Mouse (Mus musculus) forebrain, embryonic 16.5 days (tissue): ENCODE results near the gene Rtn4. TPM values are rescaled to one million over a fixed set of nuclear protein-coding genes. Genes with fewer than 3 reads are reported as not detected.
"Not testable (repeated sequence)": the region's sequence is repeated elsewhere in the genome, so short reads cannot be mapped to it uniquely, and the experiment has no call there.

Source experiments
- ATAC-seq: fragments of 200-750 bp; cut with Nextera tagmentation; 2 replicates; pipeline ENCODE4 v1.8.0; 2017; ENCODE audit warnings: mild to moderate bottlenecking, moderate library complexity
- H3K27ac ChIP-seq: fragments of 300-500 bp; sonication (generic); 2 replicates; pipeline ENCODE4 v1.5.1; 2014; ENCODE audit warnings: low read length, control low read depth
- H3K27me3 ChIP-seq: fragments of 300-500 bp; sonication (generic); replicated peaks from 2 replicates; pipeline ENCODE4 v1.6.1; 2014; ENCODE audit warnings: low read length; ENCODE audit not compliant: control insufficient read depth, insufficient read depth
- H3K36me3 ChIP-seq: fragments of 300-500 bp; sonication (generic); 2 replicates; pipeline ENCODE4 v1.6.1; 2014; ENCODE audit not compliant: control insufficient read depth, insufficient read depth
- H3K4me1 ChIP-seq: fragments of 300-500 bp; sonication (generic); replicated peaks from 2 replicates; pipeline ENCODE4 v1.6.1; 2014; ENCODE audit warnings: low read length; ENCODE audit not compliant: control insufficient read depth, insufficient read depth
- H3K4me2 ChIP-seq: fragments of 300-500 bp; sonication (generic); 2 replicates; pipeline ENCODE4 v1.6.1; 2014; ENCODE audit warnings: mild to moderate bottlenecking, low read length, control low read depth
- H3K4me3 ChIP-seq: fragments of 300-500 bp; sonication (generic); replicated peaks from 2 replicates; pipeline ENCODE4 v1.5.1; 2014; ENCODE audit warnings: mild to moderate bottlenecking, low read length, control low read depth
- H3K9ac ChIP-seq: fragments of 300-500 bp; sonication (generic); replicated peaks from 2 replicates; pipeline ENCODE4 v1.6.1; 2014; ENCODE audit warnings: low read depth, low read length, control low read depth
- H3K9me3 ChIP-seq: fragments of 300-500 bp; sonication (generic); 2 replicates; pipeline ENCODE4 v1.6.1; 2016; ENCODE audit warnings: low read length; ENCODE audit not compliant: control insufficient read depth
- WGBS: fragments of 180-500 bp; shearing (Covaris S2); extraction: QIAGEN DNeasy Blood & Tissue Kit; methylation state at CpG from one replicate; pipeline ENCODE4 v1.1.7; 2014; 5-methylcytosine and 5-hydroxymethylcytosine counted together
- polyA plus RNA-seq: library from polyadenylated mRNA; unstranded; fragments of >200 nt; fragmentation: Nextera tagmentation; extraction: Ambion mirVana; gene quantifications from 2 replicates; pipeline ENCODE4 v1.2.1, GENCODE M21; 2015

Gene Rtn4
- polyA plus RNA-seq = 131 and 134 TPM in 2 replicates

- Histone ChIP-seq H3K4me2 (peak within 1 kb of the TSS; percentile 82), H3K4me1 (peaks cover 12% of the 10 kb centered on the region), H3K27ac (peak within 1 kb of the TSS; percentile 99), H3K27me3 (no peaks in the 10 kb centered on the region), H3K9me3 (no peaks in the 10 kb centered on the region), H3K4me3 (peak within 1 kb of the TSS; percentile 98), H3K9ac (peak within 1 kb of the TSS; percentile 100), H3K36me3 (no peaks in the 10 kb centered on the region)
- peak; percentile 96 for ATAC-seq
- WGBS = under 1% methylated on average over 43 of the region's 43 CpGs
Observed at GRCm38 (mm10) chr11:29692683-29693272, at the start of gene Rtn4. TSS of gene Rtn4 (plus strand) at chr11:29692947.

- Histone ChIP-seq H3K27me3 (no peaks in the 10 kb centered on the region), H3K4me2 (no peak overlapping the region), H3K4me3 (no peak overlapping the region), H3K36me3 (no peaks in the 10 kb centered on the region), H3K9me3 (no peaks in the 10 kb centered on the region), H3K27ac (no peak overlapping the region), H3K4me1 (no peaks in the 10 kb centered on the region), H3K9ac (no peak overlapping the region)
- ATAC-seq = no peak
- WGBS = 95% methylated on average over 1 of the region's 1 CpGs
Observed at GRCm38 (mm10) chr11:29644421-29644820, 48.3 kb upstream of the Rtn4 start.

- no peak overlapping the region for H3K9ac ChIP-seq
- H3K4me2 ChIP-seq = no peak overlapping the region
- no peaks in the 10 kb centered on the region for H3K27me3 ChIP-seq
- no peak overlapping the region for H3K4me3 ChIP-seq
- no peaks in the 10 kb centered on the region for H3K9me3 ChIP-seq
- H3K36me3 ChIP-seq = no peaks in the 10 kb centered on the region
- H3K27ac ChIP-seq = no peak overlapping the region
- H3K4me1 ChIP-seq = no peaks in the 10 kb centered on the region
- ATAC-seq = no peak
- WGBS = 82% methylated on average over 5 of the region's 5 CpGs
Observed at GRCm38 (mm10) chr11:29645411-29646066, 47.2 kb upstream of the Rtn4 start.

- no peak overlapping the region for H3K9ac ChIP-seq
- H3K4me3 ChIP-seq = no peak overlapping the region
- ATAC-seq = no peak
- no peak overlapping the region for H3K27ac ChIP-seq
- no peaks in the 10 kb centered on the region for H3K36me3 ChIP-seq
- no peaks in the 10 kb centered on the region for H3K9me3 ChIP-seq
- 60% methylated on average over 6 of the region's 6 CpGs for WGBS
- H3K27me3 ChIP-seq = no peaks in the 10 kb centered on the region
- no peaks in the 10 kb centered on the region for H3K4me1 ChIP-seq
- H3K4me2 ChIP-seq = no peak overlapping the region
Observed at GRCm38 (mm10) chr11:29647568-29648319, 45.0 kb upstream of the Rtn4 start.

GRCm38 (mm10) chr11:29655381-29655780, 37.4 kb upstream of the Rtn4 start:
- not testable (repeated sequence) for H3K4me1 ChIP-seq, H3K27ac ChIP-seq, H3K4me2 ChIP-seq, H3K27me3 ChIP-seq, ATAC-seq, H3K9me3 ChIP-seq, H3K36me3 ChIP-seq, H3K4me3 ChIP-seq, H3K9ac ChIP-seq
- 92% methylated on average over 3 of the region's 3 CpGs for WGBS

GRCm38 (mm10) chr11:29660740-29661139, 32.0 kb upstream of the Rtn4 start:
- ATAC-seq = no peak
- WGBS = 86% methylated on average over 2 of the region's 2 CpGs
- H3K9ac ChIP-seq = no peak overlapping the region
- no peaks in the 10 kb centered on the region for H3K27me3 ChIP-seq
- H3K36me3 ChIP-seq = no peaks in the 10 kb centered on the region
- no peak overlapping the region for H3K27ac ChIP-seq
- H3K4me2 ChIP-seq = no peak overlapping the region
- no peaks in the 10 kb centered on the region for H3K9me3 ChIP-seq
- no peak overlapping the region for H3K4me3 ChIP-seq
- no peaks in the 10 kb centered on the region for H3K4me1 ChIP-seq

- no peak overlapping the region for H3K9ac ChIP-seq
- no peaks in the 10 kb centered on the region for H3K36me3 ChIP-seq
- no peak overlapping the region for H3K27ac ChIP-seq
- 91% methylated on average over 3 of the region's 3 CpGs for WGBS
- no peaks in the 10 kb centered on the region for H3K9me3 ChIP-seq
- no peak overlapping the region for H3K4me2 ChIP-seq
- H3K27me3 ChIP-seq = no peaks in the 10 kb centered on the region
- no peak overlapping the region for H3K4me3 ChIP-seq
- H3K4me1 ChIP-seq = no peaks in the 10 kb centered on the region; the same call in 1 of the 2 replicates
- no peak for ATAC-seq
Observed at GRCm38 (mm10) chr11:29667634-29668033, 25.1 kb upstream of the Rtn4 start.

GRCm38 (mm10) chr11:29669706-29670105, 23.0 kb upstream of the Rtn4 start:
- Histone ChIP-seq H3K27ac (no peak overlapping the region), H3K4me3 (no peak overlapping the region), H3K9me3 (no peaks in the 10 kb centered on the region), H3K4me1 (no peaks in the 10 kb centered on the region; the same call in 1 of the 2 replicates), H3K9ac (no peak overlapping the region), H3K36me3 (no peaks in the 10 kb centered on the region), H3K27me3 (no peaks in the 10 kb centered on the region), H3K4me2 (no peak overlapping the region)
- ATAC-seq = no peak
- WGBS = 83% methylated on average over 4 of the region's 4 CpGs

- 87% methylated on average over 2 of the region's 2 CpGs for WGBS
- ATAC-seq = no peak
Observed at GRCm38 (mm10) chr11:29673359-29673758, 19.4 kb upstream of the Rtn4 start.

More at GRCm38 (mm10) chr11:29673359-29673758, 19.4 kb upstream of the Rtn4 start:
- H3K9me3 ChIP-seq = no peaks in the 10 kb centered on the region
- H3K27ac ChIP-seq = no peak overlapping the region
- H3K27me3 ChIP-seq = no peaks in the 10 kb centered on the region
- H3K4me2 ChIP-seq = no peak overlapping the region
- H3K4me1 ChIP-seq = no peaks in the 10 kb centered on the region
- no peak overlapping the region for H3K4me3 ChIP-seq
- H3K36me3 ChIP-seq = no peaks in the 10 kb centered on the region
- no peak overlapping the region for H3K9ac ChIP-seq
